Mouse (Mus musculus) cerebellum, adult 18-20 months (tissue): ENCODE data around the gene Entpd6.
A peak's percentile ranks its signal among the peaks of the same experiment; 100 is the strongest.

Experiments
- DNase-seq, 2 experiments: peaks; one replicate each; pipeline ENCODE4 v3.0.0; 2021

The Entpd6 gene

DNA sequence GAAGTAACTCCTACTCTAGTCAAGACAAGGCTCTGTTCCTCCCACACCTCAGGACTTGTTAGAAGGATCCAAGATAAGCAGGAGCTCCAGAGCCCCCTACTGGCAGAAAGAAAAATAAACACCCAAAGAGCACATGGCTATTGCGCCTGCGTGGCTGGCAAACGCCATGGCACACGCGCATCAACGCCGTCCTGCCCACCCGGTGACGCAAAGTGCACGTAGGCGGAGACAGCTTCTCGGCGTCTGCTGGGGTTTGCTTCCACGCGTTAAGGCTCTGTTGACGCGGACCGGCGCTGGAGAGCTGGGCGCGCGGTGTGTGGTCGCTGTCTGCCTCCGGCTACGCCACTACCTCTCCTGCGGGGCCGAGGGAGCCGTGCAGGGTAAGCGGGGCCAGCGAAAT is at the start of gene Entpd6:
Gene Entpd6, plus strand, starts transcription at position 189 of the 400 bp plus-strand sequence.
- DNase-seq: peak; percentile 96

DNA sequence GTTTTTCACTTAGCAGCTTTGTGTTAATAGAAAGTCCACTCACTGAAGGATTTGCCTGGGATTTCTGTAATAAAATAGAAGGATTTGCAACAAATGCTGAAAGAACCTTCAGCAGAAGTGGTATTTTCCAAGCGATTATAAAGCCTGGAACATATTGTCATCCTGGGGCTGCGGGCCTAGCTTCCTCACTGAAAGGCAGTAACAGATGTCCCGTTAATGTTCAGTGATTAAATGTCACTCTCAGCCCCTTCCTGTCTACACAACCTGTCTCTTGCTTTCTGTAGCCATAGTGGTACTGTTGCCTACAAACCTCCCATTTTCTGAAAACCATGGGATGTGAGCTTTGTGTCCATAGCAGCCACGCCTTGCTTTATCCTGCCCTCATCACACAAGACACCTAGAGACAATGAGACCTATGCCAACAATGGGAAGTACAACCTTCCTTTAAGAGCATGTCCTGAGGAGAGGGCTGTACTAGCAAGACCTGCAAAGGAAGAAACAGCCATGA is 36.6 kb upstream of the Entpd6 start:
- no peak for DNase-seq

DNA sequence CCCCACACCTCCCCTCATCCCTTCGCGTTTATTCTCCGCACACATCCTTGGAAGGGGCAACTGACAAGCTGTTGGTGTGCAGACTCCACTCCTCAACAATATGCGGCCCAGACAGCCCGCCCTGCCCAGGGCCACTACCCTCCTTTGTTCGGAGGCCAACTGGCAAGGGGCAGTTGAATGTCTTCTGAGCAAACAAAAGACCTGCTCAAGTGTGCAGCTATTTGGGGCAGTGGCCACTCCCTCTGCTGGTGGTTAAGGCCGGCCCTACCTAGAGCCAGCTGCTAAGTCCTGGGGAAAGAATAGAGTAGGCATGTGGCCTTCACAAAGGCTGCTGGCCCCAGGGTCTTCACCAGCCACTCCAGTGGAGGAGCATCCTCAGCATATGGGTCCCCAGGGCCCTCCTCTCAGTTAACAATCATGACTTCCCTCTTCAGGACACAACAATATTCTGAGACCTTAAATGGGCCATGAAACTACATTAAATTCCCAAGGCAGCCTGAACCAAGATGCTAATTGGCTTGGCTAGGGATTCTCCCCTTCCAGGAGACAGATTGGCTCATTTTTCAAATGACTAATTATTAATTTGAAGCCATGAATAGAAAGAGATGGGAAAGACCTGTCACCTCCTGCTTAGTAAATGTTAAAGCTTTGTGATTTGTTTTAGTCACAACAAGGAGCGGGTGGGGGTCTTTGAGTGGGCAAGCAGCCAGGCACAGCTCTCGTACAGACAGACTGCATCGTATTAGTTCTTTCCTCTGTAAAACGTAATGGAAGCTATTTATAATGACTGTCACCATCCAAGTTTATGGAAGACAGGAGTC is 12.9 kb upstream of the Entpd6 start:
- no peak for DNase-seq

DNA sequence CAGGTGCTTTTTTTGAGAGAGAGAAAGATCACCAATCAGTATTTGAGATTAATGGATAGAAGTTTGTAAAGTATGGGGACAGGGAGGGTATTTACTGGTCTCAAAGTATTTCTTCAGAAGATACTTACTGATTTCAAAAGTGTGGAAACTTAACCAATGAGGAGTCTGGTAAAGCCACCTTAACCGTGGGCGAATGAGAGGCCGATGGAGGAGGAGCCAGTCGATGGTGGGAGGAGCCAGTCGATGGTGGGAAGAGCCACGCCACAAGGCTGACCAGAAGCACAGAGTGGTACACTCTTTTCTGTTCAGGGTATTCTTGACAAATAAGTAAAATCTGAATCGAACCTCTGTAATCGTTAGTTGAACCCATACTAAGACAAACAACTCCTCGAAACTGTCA is 11.0 kb upstream of the Entpd6 start:
- no peak for DNase-seq

DNA sequence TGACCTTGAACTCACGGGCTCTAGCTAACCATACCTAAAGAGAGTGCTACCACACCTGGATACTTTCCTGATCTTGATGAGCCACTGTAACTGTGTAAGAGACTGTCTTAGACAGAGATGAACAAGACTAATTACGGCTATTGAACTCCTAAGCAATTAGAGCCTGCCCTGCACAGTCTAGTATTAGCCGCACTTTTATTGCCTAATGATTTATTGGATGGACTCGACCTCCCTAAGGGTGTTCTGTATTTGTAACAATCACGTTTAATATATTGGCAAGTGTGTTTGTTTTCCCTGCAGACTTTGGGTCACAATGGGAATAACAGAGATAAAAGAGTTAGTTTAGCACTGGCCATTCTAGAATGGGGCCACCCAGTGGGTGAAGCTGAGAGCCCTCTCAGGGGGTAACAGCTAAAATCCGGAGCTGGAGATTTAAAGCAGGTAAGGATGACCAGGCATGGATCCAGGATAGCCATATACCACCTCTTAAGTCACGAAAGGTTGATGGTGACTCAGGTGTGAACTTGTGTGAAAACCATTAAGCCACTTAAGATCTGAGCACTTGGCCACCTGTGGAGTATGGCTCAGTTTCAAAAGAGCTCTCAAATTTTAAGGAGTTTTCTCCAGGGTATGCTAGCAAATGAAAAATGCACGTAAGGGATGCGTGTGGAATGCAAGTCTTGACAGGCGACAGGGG is 8.5 kb upstream of the Entpd6 start:
- DNase-seq: no peak

DNA sequence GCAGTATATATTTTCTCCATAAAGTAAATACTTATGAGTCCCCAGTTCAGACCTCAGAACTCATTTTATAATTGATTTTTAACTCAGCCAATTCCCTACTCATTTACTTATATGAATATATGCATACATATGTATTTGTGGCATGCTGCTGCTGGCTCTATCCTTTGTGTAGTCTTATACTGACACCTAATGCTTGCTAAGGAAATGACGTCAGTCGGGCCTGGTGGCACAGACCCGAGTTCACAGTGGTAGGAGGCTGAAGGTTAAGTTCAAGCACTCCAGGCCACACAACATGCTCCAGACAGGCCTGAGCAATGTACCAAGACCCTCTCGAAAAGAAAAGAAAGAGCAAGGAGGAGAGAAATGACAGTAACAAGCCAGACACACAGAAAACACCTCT is 7.4 kb upstream of the Entpd6 start:
- no peak for DNase-seq

DNA sequence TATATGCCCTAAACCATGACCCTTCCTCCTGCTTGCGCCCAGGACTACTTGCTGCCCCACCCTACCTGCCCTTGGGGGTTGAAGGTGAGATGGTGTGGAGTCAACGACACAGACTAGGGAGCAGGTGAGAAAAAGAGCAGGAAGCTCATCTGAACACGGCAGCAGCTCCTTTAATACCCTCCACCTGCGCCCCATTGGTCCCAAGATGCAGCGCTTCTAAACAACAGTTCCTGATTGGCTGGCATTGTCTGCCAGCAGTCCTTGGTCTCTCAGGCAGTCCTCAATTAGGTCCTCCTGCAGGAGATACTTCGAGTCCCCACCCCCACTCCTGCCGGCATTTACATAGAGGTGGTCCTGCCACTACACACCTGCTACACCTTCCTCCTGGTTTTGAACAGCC is 3.8 kb upstream of the Entpd6 start:
- no peak for DNase-seq

DNA sequence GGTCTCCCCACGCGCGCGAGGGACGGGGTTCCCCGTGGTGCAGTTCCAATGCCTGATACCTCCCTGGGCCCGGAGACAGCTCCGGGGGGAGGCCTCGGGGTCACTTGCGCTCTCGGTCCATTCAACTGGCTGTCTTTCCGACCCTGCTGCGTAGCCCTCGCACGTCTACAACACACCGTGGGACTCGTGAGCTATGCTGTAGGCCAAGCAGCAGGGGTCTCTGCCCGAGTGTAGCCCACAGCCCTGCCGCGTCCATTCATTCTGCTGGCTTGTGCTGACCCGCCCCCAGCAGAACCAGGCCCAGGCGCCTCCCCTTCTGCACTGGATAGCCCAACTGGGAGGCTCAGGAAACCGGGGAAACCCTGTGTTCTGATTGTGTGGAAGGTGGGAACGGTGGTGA is 441 bp downstream of the Entpd6 start:
- peak in 1 of 2 experiments; percentile 46 for DNase-seq

DNA sequence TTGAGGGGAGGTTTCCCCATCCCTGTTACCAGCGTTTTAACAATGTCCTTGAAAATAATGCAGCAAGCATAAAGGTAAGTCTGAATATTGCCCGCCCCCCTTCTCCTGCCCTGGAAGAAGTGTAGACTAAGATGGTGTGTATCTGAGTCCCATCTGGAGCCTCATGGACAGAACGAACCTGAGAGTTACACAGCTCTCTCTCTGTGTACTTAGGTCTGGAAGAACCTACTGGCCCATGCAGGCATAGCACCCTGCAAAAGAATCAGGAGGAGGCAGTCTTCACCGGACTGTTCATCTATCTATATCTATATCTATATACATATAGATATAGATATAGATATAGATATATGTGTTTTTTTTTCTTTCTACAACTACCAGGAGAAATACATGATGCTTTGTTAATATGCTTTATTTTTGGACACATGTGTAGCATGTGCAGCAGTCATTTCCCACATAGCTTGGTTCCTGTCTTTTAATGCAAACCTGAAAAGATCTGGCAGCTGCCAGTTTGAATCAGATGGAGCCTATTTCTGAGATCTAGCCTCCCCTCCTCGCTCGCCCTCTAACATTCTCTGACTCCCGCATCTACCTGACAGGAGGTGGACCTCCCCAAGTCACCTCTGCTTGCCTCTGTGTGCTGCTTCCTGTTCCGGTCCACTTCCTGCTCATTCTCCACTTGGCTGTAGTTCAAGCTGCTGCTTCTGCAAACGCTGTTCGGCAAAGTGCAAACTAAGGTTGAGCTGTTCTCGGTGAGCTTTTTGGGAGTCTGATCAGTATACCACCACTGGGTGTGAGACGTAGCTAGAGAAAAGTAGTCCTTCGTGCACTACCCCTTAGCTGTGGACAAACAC is 1.5 kb downstream of the Entpd6 start:
- DNase-seq: peak in 1 of 2 experiments; percentile 30

DNA sequence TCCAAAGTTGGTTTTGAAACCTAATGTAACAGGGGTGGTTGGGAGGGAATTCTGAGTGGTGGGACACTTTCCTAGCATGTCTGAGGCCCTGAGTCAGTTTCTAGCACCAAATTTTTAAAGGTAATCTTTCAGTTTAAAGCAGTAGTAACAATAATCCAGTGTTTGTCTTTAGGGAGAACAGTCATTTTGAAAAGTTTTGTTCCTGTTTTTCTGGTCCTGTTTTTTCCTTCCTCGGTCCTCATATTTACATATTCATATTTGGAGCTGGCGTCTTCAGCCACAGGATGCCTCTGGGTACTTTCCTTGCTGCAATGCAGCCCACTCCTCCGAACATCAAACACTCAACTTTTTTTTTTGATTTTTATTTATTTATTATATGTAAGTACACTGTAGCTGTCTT is 6.2 kb downstream of the Entpd6 start:
- no peak for DNase-seq

DNA sequence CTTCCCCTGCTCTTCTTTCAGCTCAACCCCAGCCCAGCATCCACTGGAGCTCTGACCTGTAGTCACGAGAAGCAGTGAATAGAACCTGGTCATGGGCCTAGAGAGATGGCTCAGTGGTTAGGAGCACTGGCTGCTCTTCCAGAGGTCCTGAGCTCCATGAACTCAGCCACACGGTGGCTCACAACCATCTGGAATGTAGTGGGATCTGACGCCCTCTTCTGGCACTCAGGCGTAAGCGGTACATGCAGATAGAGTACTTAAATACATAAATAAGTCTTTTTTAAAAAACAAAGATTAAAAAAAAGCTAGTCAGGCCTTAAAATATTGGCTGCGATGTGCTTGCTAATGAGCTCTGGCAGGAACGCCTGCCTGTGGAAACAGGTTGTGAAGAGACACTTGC is 12.6 kb downstream of the Entpd6 start:
- DNase-seq: no peak

DNA sequence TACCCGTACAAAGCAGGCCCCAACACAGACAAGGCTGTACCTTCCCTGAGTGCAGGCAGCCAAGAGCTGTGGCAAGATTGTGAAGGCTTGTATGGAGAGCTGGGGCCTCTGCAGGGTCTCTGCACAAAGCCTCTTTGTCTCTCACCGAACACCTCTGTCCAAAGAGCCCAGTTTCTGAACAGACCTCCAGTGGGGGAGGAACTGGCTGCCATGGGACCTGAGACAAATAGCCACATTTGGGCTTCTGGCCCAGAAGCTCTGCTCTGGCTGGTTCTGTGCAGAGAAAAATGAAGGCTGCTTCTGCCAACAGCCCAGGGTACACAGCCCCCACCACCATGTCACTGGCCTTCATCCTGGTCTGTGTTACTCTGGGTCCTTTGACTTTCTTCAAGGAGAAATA is 16.8 kb downstream of the Entpd6 start:
- DNase-seq: peak; percentile 33 to 54

DNA sequence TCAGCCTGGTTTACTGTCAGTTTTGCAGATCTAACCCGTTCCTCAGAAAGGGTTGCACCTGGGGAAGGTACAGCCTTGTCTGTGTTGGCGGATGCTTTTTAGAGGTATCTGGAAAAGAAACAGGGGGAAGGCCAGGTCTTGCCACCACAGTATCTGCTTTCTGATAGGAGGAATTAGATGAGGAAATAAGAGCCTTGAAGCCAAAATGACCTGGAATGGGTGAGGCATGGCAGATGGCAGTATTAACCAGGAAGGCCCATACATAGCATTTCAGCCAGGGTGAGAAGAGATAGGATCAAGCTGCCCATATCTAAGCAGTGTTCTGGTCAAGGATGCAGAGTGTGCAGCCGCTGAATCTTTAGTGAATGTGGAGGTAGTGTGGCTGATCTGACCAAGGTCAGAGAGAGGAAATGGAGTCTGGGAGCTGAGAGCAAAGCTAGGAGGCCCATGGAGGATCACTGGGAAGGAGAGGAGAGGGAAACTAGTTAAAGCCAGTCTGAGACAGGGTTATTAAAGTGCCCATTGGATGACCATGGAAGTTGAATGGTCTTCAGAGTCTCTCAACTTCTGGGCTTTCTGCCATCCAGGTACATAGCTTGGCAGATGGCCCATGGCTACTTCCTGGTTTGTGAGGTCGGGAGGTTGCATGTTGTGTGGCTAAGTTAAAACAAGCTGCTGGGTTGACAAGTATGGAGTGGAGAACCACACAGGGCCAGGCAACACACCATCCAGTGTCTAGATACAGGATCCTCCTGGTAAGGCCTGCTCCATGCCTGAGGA is 17.4 kb downstream of the Entpd6 start:
- DNase-seq: peak in 1 of 2 experiments; percentile 46

DNA sequence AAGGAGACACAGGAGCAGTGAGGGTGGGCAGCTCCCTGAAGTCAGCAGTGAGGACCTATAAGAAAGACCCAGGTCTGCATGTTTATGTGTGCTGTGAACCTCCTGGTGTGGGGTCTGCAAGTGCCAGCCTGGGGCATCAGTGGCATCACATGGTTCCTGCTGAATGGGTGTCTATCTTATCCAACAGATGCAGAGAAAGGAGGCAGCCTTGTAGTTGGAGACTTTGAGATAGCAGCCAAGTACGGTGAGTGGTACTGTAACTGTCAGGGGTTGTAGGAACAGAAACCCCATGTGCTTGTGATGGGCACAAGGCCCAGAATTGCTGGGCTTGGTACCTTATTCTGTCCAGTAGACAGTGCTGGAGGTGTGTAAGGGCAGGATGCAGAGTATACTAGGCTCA is 19.8 kb downstream of the Entpd6 start:
- no peak for DNase-seq

DNA sequence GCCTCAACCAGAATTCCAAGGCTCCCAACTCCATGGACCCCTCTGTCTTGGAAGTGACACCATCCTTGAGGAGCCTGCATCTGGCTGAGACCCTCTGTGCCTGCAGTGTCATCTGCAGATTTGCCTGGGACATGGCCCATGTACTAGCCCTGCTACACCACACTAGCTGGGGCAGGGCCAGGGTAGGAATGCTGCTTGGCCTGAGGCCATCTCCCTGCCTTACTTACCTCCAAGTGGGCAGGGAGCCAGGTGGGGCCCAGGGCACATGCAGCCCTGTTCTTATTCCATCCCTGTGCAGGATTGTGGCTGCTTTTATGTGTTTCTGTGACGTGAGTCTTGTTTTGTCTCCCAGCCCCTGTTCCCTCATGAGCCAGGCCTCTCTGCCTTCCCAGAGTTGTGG is 21.9 kb downstream of the Entpd6 start:
- DNase-seq: peak in 1 of 2 experiments; percentile 24

DNA sequence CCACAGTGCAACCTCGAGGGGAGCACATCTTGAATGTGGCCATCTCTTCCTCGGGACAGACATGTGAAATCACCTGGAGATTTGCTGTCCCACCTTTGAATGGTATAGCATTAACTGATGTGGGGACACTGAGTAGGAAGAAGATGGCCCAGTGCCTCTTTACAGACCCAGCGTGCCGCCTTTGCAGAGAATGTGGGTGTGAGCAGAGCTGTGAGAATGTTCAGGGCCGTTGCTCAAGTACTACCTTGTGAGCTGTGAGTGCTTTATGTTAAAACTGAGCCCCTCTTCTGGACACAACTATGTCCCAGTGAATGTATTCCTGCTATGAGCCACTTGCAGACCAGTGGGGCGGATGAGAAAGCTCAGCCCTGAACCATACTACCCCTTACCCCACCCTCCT is 22.3 kb downstream of the Entpd6 start:
- DNase-seq: no peak

DNA sequence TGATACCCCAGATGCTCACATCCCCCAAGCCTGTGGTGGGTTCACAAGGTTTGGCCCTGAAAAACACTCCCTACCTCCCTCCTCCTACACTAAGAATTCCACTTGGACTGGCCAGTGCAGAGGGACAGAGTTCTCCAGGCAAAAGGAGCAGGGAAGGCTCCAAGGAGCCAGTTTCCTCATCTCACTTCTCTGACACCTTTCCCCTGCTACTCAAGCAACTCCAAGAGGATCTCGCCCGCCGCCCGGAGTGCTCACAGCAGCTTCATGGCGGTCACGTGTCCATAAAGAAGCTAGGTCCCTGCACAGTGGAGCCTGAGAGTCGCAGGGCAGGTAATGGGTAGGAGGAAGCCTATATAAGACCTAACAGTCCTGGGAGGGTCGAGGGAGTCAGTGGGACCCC is 23.2 kb downstream of the Entpd6 start:
- DNase-seq: no peak

DNA sequence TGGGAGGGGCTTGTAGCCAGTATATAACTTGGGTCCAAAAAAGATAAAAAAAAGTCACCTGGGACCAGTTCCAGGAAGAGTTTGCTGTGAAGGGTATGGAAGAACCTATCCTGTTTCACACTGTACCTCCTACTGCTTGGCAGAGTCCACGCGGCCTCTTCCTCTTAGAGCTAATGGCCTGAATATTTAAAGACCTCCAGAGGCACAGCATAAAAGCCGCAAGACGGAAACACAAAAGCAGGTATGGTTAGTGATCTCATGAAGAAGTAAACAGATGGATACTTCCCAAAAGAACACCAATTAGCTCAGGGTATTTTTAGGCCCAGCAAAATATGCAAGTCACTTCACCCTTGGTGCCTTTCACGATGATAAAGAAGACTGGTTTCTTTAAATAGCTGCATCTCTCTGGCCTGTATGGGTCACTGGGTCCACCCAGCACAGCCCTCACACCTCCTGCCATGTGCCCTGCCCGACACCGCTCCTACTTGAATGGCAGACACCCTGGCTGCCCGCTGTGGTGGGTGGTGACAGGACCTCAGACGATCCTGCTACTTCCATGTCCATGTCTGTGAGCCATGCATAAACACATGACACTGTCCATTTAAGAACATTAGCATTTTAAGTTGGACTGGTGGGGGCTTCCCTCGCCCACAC is 23.8 kb downstream of the Entpd6 start:
- no peak for DNase-seq

DNA sequence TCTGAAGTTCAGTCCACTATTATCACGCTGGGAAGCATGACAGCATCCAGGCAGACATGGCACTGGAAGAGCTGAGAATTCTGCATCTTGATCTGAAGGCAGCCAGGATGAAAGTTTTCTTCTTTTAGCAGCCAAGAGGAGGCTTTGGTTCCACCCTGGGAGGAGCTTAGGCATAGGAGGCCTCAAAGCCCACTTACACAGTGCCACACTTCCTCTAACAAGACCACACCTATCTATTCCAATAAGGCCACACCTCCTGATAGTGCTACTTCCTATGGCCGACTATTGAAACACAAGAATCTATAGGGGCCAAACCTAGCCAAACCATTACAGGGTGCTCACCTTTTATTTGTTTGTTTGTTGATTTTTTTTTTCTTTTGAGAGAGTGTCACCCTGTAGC is 34.0 kb downstream of the Entpd6 start:
- DNase-seq: no peak

DNA sequence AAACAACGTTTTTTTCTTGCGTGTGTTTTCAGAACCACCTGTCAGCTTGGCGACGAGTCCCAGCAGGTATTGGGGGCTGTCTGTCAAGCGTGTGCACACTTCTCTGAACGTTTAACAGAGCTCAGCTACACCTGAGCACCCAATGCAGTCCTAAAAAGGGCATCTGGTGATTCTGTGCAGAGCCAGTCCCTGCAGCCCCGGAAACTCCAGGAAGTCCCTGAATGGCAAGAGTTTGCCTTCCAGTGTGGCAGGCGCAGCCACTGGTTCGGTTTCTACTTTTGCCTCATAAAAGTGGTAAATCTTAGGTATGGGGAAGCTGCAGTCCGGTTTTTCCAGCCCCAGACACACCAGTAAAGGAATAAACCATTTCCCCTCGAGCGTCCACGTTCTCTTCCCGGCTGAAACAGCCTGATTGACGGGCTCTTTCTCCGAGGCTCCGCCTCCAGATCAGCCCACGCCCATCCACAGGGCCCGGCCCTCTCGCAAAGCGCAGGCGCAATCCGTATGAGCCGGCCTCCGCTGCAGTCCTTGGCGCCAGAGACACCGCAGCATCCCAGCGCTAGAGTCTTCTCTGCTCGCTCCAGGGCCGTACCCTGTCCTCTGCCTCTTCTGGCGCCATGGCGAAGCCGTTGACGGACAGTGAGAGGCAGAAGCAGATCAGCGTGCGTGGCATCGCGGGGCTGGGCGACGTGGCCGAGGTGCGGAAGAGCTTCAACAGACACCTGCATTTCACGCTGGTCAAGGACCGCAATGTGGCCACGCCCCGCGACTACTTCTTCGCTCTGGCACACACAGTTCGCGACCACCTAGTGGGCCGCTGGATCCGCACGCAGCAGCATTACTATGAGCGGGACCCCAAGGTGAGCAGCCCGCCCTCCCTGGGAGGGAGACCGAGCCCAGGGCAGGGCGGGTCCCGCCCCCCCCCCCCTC is 37.7 kb downstream of the Entpd6 start, which contains the start of gene Pygb:
Gene Pygb, plus strand, starts transcription at position 485 of the 930 bp plus-strand sequence.
- DNase-seq: peak; percentile 88 to 91
